Mouse (Mus musculus) layer of hippocampus, adult 8-10 months (tissue): ENCODE data around the gene Gpnmb. TPM values are rescaled to one million over a fixed set of nuclear protein-coding genes. Genes with fewer than 3 reads are reported as not detected.

Experiments used
- DNase-seq, 2 experiments: peaks; one replicate each; pipeline ENCODE4 v3.0.0; 2022; ENCODE audit warnings: low spot score in 2 of 2
- total RNA-seq, 4 experiments: library from RNA; stranded (reverse); gene quantifications; 2 replicates each; pipeline ENCODE4 v1.2.4; 2022

Gene Gpnmb
- total RNA-seq, result 10 to 100 TPM in 2 of 4 experiments, 1 to 10 TPM in 2; 3.5 to 67.0 (median 21.0) TPM

DNA sequence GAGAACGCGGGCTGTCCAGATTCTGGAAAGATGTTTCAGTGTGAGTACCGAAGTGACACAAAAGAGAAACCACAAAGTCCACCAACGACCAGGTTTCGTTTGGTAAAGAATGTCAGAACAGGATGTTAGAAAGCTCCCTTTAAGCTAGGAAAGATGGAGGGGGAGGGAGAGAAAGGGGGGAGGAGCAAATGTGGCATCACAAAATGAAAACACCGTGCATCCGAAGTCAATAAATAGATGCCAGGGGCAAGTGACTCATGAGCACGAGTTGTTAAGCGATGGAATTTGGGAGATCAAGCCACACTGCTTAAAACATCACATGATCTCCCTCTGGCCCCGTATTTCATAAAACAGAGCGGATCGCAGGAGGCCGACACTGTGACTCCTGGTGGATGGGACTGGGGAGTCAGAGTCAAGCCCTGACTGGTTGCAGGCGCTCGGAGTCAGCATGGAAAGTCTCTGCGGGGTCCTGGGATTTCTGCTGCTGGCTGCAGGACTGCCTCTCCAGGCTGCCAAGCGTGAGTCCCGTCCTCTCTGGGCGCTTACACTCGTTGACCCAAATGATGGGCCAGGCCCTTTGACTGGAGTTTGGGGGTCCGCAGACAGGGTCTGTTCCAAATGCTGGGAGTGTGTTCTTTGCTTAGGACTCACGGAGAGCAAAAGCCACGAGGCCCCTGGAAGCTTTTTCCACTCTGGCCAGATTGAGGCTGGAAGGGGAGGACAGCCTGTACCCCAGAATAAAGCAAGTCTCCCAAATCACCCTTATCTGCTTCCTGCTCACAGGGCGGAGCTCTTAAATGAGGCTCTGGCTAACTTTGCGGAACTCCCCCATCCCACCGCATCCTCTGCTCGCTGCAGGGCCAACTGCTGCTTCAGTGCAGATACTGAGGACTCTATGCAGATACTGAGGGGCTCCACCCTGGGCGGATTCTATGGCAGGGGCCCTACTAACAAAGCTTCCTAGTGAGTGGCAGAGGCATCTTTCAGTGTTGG, at the start of gene Gpnmb:
Gene Gpnmb (plus strand): TSS at position 272 of the 993 bp plus-strand sequence.
- DNase-seq, result no peak

DNA sequence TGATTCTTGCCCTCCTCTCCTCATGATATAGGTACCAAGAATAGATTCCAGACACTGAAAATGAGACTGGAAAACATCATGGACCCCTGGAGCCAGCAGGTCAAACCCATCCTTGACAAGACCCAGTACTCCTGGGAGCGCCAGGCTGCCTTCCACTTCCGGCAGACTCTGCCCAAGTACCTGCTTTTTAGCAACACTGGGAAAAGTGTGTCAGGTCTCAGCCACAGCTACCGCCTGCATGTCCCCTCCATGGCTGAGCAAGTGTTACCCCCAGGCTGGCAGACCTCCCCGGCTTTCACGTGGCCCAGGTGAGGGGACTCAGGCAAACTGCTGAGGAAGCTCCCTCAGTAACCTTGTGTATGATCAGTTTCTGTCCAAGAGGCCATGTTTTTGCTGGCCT, 46.4 kb upstream of the Gpnmb start:
- no peak for DNase-seq

DNA sequence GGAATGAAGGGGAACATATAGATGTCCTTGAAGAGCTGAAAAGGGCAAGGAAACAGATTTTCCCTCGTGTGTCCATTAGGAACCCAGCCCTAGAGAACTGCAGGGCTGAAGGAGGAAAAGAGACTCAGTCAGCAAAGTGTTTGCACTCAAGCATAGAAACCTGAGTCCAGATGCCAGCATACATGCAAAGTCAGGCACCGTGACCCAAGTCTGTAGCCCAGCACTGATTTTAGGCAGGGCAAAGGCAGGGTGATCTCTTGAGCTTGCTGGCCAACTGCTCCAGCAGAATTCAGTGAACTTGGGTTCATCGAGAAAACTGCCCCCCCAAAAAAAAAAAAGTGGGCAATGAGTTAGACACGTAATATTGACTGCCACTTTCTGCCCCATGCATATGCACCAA, 44.4 kb upstream of the Gpnmb start:
- no peak for DNase-seq

DNA sequence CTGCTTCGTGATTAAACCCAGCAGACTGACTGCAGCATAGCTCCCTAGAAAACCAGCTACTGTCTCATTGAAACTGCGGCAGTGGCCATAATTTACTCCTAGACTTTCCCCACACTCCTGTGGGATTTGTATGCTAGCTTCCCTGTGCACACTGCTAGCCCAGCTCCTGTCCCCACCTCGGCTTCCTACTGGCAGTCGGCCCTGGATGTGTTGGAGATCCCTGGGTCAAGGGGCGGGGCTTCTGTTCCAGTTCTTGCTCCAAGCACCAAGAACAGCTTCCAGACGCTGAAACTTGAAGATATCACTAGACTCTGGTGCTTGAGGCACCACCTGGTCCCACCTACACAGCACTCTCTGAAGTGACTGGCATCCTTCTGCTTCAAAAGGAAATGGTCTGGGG, 38.2 kb upstream of the Gpnmb start:
- no peak for DNase-seq

DNA sequence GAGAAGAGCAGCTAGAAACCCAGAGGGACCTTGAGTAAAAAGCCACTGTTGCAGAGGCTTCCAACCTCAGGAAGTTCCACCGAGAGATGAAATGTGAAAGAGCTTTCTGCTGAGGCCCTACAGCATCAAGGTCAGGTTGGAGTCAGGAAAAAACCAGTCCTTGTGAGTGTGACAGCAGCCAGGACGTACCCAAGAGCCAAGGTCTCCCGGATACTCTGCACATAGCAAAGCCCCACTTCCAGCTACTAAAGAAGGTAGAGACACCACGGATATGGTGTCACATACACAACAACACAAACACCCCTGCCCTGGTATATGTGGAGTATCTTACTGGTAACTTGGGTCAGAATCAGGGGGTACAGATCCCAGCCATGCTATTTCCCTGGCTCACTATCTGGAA, 37.5 kb upstream of the Gpnmb start:
- DNase-seq, result no peak

DNA sequence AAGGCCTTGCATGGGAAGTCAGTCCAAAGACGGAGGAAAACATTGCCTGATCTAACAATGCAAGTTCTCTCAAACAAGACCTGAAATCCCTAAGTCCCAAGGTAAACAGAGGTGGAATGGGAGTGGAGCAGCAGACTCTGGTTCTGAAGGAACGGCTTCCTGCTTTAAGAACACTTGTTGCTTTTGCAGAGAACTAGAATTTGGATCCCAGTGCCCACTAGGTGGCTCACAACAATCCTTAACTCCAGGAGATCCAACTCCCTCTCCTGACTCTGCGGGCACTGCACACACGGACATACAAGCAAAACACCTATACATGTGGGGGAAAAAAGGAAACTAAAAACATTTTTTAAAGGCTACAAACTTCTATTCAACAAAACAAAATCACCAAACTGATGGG, 33.0 kb upstream of the Gpnmb start:
- DNase-seq, result no peak

DNA sequence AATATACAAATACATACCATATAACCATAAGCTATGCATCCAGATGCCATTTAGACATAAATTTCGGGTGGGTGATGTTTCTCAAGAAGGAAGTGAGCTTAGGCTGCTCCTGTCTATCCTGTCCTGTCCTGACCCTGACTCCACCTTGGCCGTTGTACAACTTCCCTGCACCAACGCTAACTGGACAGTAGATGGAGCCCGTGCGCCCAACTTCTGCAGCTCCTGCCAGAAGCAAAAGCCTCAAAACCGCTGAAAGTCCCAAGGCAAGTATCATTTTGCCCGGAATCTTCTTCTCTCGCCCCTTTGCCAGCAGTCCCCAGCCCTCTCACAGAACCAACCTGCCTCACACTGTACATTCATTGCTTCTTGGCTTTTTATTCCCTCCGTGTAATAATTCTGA, 28.4 kb upstream of the Gpnmb start:
- DNase-seq, result peak; percentile 41 to 56

DNA sequence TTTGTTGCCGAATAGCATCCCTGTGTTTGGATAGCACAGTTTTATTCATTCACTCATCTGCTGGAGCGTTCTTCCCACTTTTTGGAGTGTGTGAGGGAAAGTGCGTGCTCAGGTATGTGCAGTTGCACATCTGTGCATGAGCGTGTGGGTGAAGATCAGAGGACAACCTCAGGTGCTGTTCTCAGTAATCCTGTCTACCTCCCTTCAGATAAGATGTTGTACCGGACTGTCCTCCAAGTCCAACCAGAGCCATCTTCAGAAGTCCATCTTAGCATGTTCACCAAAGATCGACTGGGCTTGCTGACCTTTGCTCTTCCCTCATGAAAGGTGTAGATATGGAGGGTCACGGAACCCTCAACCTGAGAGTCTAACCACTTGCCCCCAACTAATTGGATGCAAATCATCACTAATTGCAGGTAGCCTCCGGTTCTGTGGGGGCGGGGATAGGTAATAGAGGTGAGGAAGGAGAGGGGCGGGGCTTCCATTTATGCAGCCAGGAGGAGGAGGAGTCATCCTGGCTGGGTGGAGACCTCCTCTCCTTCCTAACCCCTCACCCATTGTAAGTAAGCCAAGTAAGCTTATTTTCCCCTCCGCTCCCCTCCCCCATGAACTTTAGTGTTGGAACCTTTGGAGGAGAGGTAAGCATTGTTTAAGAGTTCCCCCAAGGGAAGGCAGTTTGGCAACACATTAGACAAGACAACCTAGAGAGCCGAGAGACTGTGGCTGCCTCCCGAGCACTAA, 27.8 kb upstream of the Gpnmb start:
- no peak for DNase-seq

DNA sequence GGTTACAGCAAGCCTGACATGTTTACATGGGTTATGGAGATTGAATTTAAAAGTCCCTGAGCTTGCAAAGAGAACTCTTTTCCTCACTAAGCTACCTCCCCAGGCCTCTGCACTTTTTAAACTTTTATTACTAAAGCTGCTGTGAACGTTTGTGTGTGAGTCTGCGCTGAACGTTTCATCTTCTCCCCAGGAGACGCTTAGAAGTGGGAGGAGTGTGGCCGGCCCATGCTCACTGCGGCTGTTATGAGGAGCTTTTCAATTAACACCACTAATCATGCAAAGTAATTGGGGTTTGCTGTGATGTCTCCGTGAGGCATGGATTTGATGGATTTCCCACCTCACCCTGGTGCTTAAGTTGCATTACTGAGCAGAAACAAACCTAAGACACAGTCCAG, 27.2 kb upstream of the Gpnmb start:
- DNase-seq, result no peak

DNA sequence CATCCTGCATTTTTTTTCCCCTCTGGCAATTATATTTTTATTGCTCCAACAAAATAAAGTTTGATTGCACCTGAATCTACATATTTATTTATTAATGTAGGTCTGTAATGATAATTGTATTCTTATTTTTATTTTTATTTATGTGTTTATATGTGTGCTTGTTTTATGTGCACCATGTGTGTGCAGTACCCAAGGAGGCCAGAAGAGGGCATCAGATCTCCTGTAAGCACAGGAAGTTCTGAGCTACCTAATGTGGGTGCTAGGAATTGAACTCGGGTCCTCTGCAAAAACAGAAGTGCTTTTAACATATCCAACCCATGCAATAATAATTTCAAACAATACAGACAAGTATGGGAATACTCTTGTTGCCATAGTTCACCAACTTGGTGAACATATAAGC, 26.7 kb upstream of the Gpnmb start:
- no peak for DNase-seq

DNA sequence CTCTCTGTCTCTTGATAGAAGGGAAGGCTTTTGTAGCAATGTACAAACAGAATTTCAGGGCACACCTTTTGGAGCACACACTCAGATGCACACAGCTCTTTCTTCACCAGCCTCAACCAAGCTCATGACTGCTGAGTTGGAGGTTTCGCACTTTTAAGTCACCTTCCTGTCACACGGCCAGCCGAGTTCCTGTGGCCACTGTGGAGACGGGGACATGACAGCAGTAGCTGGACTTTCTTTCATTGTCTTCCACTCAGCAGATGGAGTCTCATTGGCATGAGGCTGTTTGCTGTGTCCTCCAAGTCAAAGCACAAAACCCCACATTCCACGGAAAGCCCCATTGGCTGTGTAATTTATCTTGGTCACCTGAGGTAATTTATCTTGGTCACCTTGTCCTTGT, 25.2 kb upstream of the Gpnmb start:
- no peak for DNase-seq

DNA sequence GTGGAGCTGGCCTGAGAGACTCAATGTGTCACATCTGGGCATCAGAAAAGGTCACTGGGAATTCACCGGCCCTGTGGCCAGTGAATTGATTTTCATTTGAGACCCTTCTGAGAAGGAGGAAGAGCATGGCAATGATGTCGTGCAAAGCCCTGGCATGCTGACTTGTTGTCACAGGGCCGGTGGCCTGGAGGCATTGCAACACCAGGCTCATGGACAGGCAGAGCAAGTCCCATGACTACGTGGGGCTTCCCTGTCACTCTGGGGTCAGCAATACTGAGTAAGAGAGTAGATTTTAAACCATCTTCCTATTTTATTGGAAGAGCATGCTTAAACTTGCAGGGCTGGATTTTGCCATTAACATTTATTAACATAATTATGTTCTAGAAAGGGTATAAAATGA, 23.3 kb upstream of the Gpnmb start:
- DNase-seq, result no peak

DNA sequence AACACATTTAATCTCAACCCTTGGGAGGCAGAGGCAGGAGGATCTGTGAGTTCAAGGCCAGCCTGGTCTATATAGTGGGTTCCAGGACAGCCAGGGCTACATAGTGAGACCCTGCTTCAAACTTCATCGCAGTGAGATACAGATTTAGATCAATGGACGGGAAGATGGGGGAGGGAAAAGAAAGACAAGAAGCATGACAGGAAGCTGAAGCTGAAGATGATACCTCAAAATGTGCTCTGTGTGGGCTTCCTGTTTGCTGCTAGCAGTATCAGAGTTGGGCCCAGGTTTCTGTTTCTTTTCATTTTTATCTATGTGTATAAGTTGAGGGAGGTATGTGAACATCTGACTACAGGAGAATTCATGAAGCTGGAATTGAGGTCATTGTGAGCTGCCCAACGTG, 22.9 kb upstream of the Gpnmb start:
- no peak for DNase-seq

DNA sequence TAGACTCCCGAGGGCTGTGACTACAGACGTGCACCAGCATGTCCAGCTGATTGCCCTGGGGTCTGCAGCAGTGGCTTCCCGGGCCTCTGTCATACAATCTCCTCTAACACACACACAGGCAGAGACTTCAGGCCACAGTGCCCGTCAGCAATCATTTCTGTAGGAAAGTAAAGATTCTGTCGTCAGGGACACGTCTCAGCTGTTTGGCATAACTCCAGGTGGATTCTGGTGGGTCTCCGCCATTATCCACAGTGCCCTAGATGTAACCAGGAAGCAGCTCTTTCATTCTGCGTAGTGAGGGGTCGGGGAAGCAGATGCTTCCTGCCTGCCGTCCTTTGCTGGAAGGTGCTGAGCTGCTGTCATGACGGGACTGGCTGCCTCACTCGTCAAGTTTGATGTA, 19.2 kb upstream of the Gpnmb start:
- DNase-seq, result no peak

DNA sequence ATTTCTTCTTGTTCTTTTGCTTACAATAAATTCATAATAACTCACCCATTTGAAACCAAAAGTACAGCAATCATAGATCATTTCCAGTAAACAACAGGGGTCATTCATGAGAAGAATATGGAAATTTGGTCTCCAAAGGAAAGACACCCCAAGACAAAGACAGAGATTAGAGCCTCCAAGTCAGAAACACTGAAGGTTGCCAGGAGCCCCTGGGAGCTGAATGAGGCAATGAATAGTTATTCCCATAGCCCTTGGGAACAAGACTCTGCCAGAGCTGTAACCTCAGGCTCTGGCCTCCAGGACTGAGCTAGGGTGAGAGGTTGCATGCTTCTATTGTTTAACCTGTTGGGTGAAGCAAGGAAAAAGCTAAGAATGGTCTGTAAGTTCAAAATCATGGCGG, 17.0 kb upstream of the Gpnmb start:
- no peak for DNase-seq

DNA sequence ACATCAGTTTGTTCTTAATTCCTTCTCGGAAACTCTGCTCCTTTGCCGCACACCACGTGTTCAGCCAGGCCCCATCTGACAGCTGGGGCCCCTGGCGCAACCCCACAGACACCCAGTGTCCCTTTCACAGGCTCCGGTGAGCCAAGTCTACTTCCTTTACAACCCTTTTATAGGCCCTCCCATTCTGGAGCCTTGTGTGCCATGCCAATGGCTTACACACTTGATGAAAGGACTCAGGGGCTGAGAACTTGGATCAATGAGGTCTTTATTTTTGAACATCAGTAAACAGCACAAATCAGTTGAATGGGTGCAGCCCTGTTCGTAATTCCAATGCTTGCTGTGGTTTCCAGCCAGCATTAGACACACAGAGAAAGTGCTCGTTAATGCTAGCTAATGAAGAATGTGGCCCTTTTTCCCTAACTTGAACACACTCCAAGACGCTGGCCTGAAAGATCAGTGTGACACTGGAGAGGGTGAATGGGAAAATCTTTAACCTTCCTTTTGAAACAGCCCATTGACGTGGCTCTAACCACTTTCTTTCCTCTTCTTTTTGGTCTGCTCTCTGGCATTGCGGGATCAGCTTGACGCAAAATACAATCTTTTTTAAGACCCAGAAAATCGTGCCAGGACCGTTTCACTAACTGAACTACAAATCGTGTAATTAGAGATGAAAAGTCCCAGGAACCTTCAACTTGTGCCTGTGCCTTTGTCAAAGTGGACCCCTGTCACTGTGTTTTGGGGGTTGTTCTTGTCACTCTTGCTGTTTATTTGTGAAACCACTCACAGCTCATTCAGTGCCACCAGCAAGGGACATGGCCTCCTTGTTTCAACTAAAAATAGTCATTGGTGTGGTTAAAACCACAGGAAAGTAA, 15.0 kb upstream of the Gpnmb start:
- peak; percentile 58 to 87 for DNase-seq

DNA sequence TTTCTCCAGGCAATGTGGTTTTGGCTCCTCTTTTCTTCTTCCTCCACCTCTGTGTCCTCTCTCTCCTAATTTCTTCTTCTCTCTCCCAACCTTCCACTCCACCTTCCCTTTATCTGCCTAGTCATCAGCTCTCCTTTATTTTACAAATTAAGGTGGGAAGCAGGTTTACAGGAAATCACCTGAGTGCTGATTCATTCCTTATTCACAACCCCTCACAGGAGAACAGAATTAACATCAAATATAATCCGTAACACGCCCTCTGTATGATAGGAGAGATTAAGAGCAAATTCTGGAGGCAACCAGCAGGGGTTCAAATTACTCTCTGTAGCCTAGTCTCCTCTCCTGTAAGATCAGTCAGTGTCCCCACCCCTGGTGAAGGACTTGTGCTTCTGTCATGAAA, 14.0 kb upstream of the Gpnmb start:
- DNase-seq, result no peak

DNA sequence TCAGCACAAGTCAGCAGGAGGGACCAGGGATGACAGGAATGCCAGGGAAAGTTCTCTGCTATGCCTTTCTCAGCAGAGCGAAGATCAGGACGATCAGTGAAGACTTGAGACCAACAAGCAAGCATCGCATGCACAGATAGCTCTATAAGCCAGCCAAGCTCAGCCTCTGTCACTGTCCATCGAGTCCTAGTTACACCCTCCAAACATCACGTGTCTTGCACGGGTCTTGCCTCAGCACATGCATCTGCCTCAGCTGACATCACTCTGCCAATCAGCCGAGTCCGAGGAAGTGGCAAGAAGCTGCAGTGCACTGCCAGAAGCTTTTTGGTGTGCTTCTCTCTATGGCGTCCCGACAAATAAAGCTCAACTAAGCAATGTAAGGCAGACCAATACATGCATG, 13.0 kb upstream of the Gpnmb start:
- no peak for DNase-seq

DNA sequence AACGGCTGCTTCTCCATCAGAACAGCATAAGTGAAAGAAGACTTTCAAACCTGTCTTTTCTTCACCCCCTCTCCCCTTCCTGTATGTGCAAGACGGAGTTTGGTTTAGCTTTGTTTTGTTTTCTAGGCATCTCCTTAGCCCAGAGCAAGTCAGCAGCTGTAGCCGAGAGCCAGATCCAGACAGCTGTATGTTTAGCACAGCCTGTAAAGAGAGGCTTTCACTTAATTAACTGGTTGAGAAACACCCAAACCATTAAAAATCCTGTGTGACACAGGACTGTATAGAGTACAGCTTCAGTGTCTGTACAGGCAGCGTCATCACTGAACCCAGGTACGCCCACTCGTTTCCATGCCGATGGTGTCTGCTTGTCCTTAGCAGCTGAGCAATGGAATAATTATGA, 11.1 kb upstream of the Gpnmb start:
- DNase-seq, result no peak

DNA sequence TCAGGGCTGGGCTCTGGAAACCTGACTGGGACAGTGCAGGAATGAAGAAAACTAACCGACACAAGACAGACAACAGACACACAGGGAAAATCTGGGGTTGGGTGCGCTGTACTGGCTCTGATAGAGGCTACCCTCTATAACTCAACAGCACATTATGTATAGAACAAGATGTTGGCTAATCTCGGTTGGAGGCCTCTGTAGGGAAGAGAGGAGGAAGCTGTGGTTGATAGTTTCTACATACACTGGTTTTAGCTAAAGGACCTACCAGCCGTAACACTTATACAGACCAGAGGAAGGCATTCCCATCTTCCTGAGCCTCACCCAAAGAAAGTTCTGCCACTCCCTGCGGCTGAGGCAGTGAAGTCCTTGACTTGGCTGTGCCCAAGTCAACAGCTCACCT, 9.8 kb upstream of the Gpnmb start:
- no peak for DNase-seq

DNA sequence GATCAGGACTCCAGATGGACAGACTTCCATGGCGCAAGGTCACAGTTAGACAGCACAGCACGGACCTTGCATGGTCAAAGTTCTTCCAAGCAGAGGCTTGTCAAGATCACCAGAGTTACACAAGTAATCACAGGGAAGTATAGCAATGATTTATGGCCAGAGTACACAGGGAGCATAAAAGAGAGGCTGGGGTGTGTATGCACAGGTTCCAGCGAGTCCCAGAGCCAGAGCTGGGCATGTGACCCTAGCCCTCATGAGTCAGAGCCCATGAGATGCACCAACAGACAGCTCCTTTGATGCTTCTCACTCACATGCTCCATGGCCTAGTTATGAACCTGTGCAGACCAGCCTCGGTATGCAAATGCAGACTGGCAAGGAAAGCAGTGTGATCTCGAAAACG, 8.3 kb upstream of the Gpnmb start:
- no peak for DNase-seq

DNA sequence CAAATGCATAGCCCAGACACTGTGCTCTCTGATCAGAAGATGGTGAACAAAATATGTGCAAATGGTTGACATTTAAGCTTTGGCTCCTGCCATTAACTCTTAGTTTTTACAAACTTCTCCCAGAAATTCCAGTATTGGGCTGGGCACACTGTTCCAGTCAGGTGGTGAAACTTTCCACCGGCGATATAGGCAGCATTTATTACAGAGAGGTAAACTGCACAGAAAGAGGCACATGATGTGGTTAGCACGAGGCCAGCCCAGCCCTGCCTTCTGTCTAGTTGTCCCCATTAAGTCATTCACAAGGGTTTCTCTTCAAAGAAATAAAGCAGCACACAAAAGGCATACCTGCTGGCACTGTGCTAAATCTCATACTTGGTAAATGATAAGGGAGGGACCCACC, 7.6 kb upstream of the Gpnmb start:
- no peak for DNase-seq
